Mouse (Mus musculus) liver, postnatal 0 days (tissue): ENCODE measurements at regions not wholly inside any gene's neighbourhood (a gene's known extent, or its start where the extent isn't known, plus 50 kb on each side); places are given as distances from the start of the nearest gene placed in this dataset.

ENCODE experiments used
- CTCF ChIP-seq: sonication (generic); IDR thresholded peaks from 2 replicates; pipeline ENCODE4 v1.5.1; 2016; ENCODE audit warnings: antibody characterized with exemption, low read depth
- EP300 ChIP-seq: IDR thresholded peaks from 2 replicates; pipeline ENCODE4 v1.6.1; 2016; ENCODE audit warnings: antibody characterized with exemption, low read depth, mild to moderate bottlenecking

DNA sequence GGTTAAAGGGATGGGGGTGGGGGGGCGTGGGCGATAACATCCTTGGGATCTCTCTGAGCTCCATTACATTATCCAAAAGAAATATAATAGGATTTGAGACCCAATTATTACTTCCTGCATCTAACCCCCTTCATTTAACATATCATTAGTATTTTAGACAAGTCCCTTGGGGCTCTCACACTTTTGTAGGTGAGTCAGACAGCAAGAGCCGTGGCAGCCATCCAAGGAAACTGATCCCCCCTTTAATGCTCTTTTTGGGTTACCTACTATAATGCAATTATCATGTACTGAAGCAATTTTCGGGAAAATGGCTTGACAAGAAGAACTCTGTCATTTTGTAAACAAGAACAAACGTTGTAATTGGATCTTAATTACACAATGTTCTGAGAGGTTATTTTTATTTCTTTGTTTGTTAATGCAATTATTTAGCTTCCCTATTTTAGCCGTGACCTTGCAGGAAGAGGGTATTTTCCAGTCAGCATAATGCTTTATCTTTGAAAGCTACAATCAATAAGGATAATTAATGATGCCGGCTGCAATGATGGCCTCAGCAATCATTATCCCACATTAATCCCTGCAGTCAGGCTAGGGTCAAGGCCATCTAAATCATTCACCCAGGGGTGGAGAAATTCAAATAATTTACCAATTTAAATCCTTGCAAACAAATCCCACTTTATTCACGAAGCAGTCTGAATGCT, 297.5 kb upstream of the Rsrc1 start:
- TF ChIP-seq CTCF, result no peak
- no peak for TF ChIP-seq EP300
